Mouse (Mus musculus) E14TG2a.4 (cell line): ENCODE measurements around the gene Dzip1l.

Experiments
- CTCF ChIP-seq: conservative IDR thresholded peaks from 2 replicates; pipeline ENCODE4 v1.5.1; 2014; ENCODE audit warnings: low read length
- POU5F1 ChIP-seq: IDR thresholded peaks from 2 replicates; pipeline ENCODE4 v1.6.1; 2014; ENCODE audit warnings: low read length, borderline replicate concordance

DNA sequence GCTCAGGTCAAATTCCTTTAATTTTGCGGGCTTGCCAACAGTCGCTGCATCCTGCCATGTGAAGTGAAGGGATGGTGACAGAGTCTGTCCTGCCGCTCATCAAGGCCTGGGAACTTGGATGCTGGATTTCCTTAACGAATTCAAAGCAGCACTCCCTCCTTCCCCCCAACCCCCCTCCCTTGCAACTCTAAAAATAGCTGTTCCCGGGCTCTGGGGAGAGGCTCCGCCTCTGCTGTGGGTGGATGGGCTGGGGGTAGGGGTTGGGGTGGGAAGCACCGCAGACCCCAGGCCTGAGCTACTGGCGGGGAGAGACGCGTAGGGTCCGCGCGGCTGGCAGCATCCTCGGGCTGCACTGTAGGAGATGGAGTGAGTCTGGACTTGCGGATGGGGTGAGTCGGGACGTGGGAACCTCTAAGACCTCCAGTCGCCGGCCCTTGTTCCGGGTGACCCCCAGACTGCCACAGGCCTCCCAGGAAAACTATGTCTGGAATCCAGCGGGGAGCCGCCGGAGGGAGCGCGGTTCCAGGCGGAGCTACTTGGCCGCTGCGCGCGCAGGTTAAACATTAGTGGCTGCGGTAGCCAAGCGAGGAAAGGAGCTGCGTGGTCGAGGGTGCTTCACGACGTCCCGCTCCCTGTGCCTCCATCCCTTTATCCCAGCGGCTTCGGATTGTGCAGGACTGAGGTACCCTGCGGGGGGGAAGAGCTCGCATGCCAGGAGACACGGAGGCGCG is at the start of gene Dzip1l:
- TF ChIP-seq CTCF (no peak), POU5F1 (no peak)
